Mouse (Mus musculus) right cerebral cortex, adult 2 months (tissue): Measurements from ENCODE around the gene Atp8b5.

ENCODE experiments used
- DNase-seq, 2 experiments: peaks; one replicate each; pipeline ENCODE4 v3.0.0; 2021 to 2022; ENCODE audit warnings: low spot score in 2 of 2

The Atp8b5 gene

DNA sequence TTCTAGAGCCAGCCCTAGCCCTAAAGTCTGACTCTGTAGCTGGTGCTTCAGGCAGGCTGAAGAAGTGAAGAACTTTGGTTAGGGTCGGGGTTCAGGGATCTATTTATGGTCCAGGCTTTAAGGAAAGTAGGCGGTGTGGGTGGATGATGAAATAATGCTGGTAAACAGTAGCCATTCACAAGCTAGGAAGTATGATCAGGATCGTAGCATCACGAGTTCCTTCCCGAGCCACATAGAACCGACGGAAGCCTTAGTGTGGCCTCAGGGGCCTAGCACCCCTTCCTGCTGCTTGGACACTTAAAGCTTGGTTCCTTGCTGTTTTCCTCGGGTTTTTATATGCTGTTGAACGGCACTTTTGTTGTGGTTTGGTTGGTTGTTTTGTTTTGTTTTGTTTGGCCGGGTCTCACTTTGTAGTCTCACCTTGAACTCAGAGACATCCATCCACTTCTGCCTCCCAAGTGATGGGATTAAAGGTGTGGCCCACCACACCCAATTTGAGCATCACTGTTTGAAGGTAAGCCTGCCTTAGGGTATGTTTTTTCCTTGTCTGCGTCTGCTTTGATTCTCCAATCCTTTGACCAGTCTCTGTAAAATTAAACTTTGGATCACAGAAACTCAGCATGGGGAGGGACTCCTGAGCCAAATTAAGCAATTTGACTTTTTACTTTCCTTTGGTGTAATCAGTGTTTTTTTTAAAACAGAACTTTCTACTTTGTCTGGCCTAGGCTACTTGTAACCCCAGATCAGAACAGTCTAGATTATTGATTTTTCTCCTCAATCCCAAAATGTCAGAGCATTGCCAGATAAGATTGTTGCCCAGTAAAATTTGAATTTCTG lies 116.5 kb downstream of the Atp8b5 start:
- peak in 1 of 2 experiments; percentile 45 for DNase-seq

DNA sequence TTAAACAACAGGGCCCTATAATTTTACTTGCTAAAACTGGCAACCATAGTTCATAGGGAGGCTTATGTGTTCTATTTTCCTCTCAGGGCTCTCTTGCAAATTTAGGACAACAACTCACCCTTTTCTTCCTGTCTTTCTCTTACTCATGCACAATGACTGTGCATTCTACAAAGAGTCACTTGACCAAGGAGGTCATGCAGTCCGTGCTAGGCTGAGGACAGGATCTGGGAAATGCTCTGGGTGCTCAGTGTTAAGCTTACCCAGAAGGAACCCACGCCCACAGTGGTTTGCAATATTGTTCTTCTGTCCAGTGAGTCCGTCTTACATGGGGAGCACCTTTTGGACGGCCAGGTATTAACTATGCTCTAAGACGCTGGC lies 117.1 kb downstream of the Atp8b5 start:
- no peak for DNase-seq

DNA sequence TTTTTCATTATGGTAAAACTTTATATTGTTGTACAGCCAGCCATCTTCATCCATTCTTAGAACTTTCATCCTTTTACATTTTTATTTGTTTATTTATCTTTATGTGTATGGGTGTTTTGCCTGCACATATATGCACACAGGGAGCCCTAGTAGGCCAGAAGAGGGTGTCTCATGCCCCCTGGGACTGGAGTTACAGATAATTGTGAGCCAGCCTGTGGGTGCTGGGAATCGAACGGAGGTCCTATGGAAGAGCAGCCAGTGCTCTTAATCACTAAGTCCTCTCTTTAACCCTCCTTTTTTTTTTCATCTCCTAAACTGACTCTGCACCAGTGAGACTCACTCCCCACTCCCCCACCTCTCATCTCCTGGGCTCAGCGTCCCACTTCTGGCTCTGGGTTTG lies 117.6 kb downstream of the Atp8b5 start:
- DNase-seq = no peak

DNA sequence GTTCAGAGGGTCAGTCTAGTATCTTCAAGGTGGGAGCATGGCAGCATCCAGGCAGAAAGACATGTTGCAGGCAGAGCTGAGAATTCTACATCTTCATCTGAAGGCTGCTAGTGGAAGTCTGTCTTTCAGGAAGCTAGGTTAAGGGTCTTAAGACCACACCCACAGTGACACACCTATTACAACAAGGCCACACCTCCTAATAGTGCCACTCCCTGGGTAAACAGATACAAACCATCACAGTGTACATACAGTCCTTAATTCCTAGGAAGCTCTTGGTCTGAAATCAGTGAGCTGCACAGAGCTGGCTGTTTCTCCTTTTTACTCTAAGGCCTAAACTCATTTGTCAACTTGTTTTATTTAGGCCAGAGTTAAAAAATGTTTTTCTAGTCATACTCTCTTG lies 120.0 kb downstream of the Atp8b5 start:
- no peak for DNase-seq

DNA sequence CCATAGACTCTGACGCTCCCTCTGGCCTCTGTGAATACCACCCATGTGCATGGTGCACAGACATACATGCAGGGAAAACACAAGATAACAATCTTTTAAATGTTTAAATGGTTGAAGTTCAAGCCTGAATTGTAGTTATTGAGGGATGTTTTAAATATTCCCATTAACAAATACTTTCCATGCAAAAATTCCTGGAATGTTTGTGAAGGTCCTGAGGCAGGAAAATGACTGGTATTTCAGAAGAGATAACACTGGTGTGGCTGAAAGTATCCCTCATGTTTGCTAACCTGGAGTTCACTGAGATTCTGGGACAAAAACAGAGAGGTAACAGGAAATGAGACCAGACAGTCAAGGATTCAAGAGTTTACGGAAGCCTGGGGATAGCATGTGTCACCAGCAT lies 122.4 kb downstream of the Atp8b5 start:
- DNase-seq = no peak

DNA sequence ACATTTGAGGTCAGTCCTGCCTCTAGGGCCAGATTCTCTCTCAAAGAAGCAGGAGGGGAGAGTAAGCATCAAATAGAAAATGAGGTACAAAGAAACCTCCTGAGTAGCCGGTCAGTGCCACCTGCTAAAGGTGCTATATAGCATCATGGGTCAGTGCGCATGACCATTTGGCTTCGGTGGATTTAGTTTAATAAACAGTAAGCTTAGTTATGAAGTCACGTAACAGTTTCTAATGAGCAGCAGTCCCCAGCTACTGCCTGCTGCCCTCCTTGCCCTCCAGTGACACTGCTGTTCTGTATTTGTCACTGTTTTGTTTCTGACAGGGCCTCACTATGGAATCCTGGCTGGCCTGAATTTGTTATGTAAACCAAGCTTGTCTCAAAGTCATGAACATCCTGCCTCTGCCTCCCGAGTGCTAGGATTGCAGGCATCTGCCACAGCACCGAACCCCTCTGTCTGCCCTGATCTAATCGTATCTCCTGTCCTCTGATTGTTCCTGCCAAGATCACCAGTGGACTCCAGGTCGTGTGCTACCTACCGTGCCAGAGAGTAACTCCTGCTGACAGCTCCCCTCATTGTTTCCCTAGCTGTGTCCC lies 123.0 kb downstream of the Atp8b5 start:
- DNase-seq = no peak

DNA sequence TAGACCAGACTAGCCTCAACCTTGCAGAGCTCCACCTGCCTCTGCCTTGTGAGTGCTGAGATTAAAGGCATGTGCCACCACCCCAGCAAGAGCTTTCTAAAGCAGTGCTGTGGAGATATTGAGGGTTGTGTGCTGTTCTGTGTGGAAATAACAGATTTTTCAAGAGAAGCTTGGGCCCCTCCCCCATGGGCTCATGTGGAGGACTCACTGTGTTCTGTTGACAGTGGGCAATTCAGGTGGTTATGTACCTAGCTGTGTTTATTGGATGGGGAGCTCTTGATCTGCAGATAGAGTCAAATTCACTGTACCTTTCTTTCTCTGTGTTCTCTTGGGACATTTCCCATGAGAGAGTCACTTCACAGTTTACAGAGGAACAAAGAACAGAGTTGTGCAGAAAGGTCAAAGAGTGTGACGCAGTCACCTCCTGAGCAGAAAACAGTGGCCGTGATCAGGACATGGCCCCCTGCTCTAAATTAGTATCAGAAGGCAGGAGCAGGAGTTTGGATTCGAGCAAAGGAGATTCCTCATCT lies 124.6 kb downstream of the Atp8b5 start:
- DNase-seq = no peak

DNA sequence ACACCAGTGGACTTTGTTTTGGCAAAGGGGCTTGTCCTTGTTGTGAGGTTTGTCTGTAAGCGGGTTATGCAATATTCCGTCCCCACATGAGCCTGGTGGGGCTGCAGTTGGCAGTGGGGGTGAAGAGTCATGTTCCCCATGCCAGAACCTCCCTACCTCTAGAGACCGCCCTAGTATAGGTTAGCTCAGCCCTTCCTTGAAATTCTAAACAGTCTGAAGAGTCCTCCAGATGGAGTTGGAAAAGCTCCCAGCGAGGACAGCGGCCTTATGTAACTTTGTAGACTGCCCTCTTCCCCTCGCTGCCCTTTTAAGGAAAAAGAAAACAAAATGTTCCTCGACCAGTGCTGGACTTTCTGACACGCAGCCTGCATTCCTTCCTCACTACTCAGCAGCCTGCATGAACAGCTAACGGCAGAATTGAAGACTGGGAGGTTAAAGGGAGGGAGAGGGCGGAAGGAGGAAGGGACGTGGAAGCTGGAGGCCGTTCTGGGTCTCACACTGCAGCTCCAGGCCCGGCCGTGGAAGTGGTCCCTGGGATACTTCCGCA lies 127.5 kb downstream of the Atp8b5 start:
- no peak for DNase-seq

DNA sequence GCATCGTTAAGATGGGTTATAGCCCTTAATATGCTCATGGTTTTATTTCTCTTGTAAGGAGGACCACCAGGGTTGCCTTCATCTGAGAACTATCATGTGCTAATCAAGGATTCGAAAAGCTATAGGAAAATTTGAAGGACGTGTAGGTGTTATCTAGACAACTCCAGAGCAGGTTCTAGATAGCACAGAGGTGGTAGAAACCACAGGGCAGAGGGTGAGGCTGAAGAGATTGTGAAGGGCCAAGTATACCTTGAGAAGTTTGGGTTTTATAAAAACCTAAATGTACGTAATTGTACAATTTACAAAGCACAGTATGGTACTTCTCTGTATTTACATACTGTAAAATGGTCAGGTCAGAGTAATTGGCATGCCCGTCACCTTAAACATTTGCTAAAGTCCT lies 128.2 kb downstream of the Atp8b5 start:
- no peak for DNase-seq

DNA sequence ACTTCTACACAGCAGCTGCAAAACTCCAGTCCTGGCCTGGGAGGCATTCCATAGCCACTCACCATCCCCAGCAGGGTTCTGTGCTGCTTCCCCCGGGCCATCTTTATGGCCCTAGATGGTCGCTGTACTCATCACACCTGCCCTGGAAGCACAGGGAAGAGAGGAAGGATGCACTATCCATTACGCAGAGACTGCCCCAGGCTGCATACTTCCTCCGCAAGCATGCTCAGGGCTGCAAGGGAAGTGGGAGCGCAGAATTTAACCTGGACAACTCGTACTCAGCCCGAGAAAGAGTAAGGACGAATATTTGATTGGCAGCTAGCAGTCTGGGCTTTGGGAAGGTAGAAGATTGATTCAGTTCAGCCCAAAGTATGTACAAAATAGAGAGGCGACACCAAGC lies 128.9 kb downstream of the Atp8b5 start:
- DNase-seq = no peak

DNA sequence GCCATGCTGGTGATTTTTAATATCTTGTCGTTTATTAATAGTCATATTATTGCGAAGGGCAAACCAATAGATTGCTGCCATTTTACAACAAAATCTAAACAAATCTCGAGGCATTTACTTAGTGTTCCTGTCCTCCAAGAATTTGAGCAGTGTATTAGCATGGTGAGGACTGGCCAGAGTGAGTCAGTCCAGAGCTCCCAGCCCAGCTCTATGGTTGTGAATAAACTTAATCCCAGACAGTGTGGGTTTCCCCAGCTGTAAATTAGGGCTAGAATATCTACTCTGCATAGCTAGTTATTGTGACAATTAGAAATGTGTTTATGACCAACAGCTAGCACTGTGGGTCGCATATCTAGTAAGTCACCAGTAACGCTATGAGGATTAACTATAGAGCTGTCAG lies 129.4 kb downstream of the Atp8b5 start:
- no peak for DNase-seq

DNA sequence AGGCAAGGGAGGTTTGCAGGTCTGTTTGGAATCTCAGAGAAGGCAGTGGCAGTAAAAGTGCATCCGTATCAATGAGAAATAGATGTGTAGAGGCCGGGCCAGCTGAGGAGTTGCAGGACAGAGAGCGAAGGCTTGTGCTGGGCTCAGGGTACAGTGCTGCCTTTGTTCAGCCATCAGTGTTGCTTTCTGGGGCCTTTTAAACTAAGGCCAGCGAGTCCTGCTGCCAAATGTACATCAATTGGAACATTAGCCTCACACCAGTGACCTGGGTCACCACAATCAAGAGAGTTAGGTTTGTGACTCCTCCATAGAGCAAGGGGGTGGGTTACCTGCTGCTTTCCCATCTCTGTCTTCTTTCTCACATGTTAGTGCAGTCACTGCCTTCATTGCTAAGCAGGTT lies 131.1 kb downstream of the Atp8b5 start:
- DNase-seq = no peak

DNA sequence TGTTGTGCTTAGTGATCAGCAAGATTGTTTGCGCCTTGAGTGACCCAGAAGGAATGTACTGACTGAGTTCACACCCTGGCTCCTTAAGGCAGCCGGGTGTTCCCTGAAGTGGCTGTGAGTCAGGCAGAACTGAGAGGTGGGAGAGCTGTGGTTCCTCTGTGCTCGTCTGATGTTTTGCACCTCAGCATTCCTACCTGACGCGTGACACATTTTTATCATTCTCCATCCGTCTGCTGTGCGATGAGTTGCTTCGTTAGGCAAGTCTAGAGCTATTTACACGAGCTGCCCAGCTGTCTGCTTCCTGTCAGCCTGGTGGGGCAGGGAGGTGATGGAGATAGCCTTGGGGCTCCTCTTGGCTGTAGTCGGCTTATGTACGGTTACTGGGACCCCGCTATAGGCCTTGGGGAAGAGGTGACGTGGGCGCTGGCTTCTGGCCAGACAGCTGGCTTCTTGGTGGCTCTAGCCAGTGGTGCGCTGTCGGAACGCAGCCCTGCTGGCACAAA lies 131.9 kb downstream of the Atp8b5 start:
- peak in 1 of 2 experiments; percentile 53 for DNase-seq

DNA sequence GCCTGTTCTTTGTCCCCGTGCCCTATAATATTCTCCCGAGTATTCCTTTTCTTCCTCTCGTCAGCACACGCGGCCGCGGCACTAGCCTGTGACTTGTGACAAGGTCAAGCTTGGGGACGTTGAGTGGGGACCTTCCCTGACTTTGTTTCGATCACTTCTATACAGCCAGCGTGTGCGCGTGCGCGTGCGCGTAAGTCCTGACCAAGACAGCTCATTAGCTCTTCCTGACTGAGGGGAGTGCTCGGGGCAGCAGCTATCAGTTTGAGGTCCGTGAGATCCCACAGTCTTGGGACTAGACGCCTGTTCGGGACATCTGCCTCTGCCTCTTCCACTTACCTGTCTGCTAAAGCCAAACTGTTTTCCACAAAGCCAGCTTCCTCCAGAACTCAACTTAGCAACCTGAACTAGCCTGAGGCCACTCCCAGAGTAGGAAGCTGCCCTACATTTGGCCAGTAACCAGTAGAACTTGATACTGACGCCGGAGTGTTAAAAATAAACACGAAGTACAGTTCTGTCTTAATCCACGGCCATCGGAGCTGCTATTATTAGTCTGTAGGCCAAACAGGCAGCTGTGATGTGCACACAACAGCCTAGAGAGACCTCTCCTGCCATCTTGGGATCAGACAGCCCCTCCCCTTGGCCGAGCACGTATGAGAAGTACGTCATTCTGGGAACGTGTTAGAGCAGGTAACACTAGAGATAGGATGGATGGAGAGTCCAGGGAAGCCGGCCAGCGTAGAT lies 132.6 kb downstream of the Atp8b5 start:
- DNase-seq = no peak

DNA sequence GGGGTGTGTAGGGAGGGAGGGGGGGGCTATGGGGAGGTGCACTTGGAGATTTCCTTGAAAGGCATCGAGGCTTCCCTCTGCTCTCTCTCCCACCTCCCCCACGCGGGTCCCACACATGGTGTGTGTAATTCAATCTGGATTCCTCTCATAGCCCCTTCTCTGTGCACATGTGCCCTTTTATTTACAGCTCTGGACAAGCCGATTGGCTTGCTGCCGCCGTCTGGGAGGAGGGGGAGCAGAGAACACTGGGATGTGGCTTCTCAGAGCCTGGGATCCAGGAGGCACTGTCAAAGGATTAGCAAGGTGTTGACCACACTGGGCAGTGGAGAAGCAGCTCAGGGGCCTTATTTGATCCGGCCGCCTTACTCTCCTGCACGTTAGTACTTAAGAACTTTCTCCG lies 134.0 kb downstream of the Atp8b5 start:
- no peak for DNase-seq

DNA sequence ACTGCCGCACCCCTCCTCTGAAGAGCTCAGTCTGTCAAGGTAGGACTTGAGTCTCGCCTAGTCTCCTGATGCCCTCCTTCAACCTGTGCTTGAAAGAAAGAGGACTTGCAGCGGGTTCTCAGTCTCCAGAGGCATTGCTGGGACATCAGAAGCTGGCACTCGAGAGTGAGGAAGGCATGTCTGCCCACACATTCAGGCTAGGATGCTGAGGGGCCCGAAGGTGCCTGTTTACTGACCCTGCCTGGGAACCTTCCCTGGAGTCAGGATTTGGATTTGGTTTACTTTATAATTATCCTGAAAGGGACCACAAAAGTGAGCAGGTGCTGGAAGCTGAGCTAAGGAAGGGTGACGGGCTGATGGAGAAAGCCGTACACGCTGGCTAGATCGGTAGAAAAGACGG lies 134.5 kb downstream of the Atp8b5 start:
- no peak for DNase-seq

DNA sequence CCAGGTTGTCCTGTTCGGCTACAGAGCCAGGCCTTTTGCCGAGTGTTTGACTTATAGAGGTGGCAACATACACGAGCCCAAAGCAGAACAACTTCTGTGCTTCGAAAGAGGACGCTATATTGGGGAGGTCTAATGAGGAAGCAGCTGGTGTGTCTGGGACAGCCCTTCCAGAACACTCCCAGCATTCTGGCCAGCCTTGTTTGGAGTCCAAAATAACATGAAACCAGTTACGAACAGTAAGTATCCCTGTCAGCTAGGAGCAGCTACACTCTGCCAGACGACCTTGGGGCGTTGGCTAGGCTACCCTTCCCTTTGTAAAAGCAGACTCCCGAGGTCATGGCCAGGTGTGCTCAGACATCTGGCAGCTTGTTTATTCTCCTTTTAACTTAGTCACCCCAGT lies 135.3 kb downstream of the Atp8b5 start:
- DNase-seq = no peak

DNA sequence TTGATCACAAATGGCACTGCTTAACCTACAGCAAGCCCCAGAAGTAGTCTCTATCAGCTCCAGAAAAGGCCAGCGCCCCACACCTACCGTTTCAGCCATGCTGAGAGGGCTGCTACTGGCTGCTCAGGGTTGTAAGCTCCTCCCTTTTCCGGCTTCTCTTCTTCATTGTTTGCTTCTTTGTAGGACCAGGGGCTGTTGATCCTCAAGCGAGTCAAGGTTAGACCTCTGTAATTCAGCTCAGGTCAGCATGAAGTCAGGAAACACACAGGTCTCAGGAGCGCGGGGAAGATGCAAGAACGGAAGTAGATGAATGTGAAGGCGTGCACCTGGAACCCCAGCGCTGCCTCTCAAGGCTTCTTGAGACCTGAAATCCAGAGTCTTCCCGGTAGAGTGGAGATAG lies 137.7 kb downstream of the Atp8b5 start:
- DNase-seq = no peak

DNA sequence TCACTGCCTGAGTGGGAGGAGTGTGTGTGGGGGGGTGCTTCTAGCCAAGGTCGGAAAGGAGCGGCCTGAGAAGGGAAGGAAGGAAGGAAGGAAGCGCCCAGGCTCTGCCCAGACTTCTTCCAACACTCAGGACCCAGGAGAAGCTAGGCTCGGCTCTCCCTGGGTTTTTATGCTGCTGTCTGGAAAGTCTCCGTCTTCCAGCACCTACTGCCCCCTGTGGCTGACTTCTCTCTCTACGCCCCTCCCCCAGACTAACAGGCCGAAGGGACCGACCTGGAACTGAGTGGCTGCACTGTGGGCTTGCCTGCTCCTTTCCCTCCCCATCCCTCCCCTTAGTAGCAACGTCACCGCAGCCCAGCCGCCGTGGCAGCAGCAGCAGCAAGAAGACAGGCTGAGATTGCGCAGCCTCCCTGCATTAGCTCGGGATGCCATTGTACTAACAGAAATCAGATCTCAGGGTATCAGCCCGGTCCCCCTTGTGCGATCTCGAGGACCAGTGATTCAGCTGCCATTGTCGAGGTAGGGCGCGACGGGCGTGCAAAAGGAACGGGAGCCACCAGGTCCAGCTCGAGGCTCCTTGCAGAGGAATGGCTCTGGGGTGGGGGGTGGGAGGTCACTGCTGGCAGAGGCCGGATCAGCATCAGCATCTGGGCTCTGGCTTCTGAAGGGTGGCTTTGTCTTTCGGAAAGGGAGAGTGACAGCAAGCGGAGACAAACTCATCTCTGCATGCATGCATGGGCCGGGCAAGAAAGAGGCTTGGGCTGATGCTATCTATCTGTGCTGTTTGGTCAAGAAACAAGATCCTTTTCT lies 139.4 kb downstream of the Atp8b5 start:
- peak; percentile 69 to 70 for DNase-seq

DNA sequence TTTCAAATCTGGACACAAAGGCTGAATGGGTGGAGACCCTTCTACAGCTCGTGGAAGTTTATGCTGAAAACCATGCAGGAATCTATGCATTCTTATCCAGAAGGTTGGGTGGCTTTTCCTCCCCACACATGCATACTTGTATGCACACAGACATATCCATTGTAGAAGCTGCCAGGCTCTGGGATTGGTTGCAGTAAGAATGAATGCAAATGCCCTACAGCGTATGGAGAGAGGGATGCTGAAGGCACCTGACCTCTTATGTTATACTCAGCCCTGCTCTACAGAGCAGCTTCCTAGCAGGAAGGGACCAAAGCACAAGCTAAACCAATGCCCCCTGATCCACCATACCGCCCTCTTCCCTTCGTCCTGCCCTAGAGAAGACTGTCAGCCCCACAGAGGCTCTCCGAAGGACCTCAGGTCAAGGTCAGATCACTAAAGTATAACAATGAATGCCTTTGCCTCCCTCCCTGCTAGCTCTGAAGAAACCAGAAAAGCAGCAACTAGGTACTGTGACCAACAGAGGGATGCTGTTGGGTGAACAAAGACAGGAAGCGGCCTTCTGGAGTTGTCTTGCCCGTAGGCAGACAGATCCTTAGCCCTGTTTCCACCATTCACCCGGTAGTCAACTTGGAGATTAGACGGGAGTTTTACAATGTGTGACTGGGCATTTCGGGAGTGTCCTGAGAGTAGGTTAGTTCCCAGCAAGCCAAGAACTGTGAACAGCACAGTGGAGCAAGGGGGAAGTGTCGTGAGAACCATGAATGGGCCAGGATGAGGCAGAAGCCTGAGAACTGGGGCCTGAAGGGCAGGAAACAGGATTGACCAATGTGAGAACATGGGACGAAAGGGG lies 140.3 kb downstream of the Atp8b5 start:
- no peak for DNase-seq
